Mouse (Mus musculus) MEL (cell line): ENCODE data around the gene Slc6a16.

Experiments used
- BHLHE40 ChIP-seq: IDR thresholded peaks from 2 replicates; pipeline ENCODE4 v1.6.1; 2012; ENCODE audit warnings: low read depth, mild to moderate bottlenecking, inconsistent platforms, low read length, improper control_type of control experiment, borderline replicate concordance
- CHD2 ChIP-seq: IDR thresholded peaks from 2 replicates; pipeline ENCODE4 v1.6.1; 2011; ENCODE audit warnings: low read length, improper control_type of control experiment
- CTCF ChIP-seq, 3 experiments: IDR thresholded peaks in 2 of 3; conservative IDR thresholded peaks in 1 of 3; 2 replicates each; pipeline ENCODE4 v1.5.1; 2011 to 2012; ENCODE audit warnings: low read length in 3 of 3, low read depth in 2 of 3, mild to moderate bottlenecking in 2 of 3, improper control_type of control experiment in 1 of 3, inconsistent platforms in 1 of 3, mixed read lengths in 1 of 3, moderate library complexity in 1 of 3; ENCODE audit not compliant: control insufficient read depth in 1 of 3, insufficient read depth in 1 of 3, poor library complexity in 1 of 3, severe bottlenecking in 1 of 3
- EP300 ChIP-seq, 2 experiments: IDR thresholded peaks; 2 replicates each; pipeline ENCODE4 v1.6.1; 2011; ENCODE audit warnings: improper control_type of control experiment in 2 of 2, low read length in 2 of 2, low read depth in 1 of 2, mild to moderate bottlenecking in 1 of 2
- GATA1 ChIP-seq: IDR thresholded peaks from 2 replicates; pipeline ENCODE4 v1.6.1; 2011; ENCODE audit warnings: low read depth, low read length, improper control_type of control experiment
- JUND ChIP-seq: IDR thresholded peaks from 2 replicates; pipeline ENCODE4 v1.6.1; 2011; ENCODE audit warnings: low read depth, mild to moderate bottlenecking, improper control_type of control experiment, low read length
- MAFK ChIP-seq: IDR thresholded peaks from 2 replicates; pipeline ENCODE4 v1.6.1; 2011; ENCODE audit warnings: low read depth, mild to moderate bottlenecking, low read length, improper control_type of control experiment, borderline replicate concordance
- MAX ChIP-seq: IDR thresholded peaks from 2 replicates; pipeline ENCODE4 v1.6.1; 2011; ENCODE audit warnings: low read length, improper control_type of control experiment
- NELFE ChIP-seq: IDR thresholded peaks from 2 replicates; pipeline ENCODE4 v1.6.1; 2011; ENCODE audit warnings: low read depth, low read length, improper control_type of control experiment
- POLR2A ChIP-seq, 2 experiments: IDR thresholded peaks; 2 replicates each; pipeline ENCODE4 v1.6.1; 2011 to 2012; ENCODE audit warnings: low read length in 2 of 2, mild to moderate bottlenecking in 2 of 2, control low read depth in 1 of 2, improper control_type of control experiment in 1 of 2, low read depth in 1 of 2, moderate library complexity in 1 of 2; ENCODE audit not compliant: control insufficient read depth in 1 of 2, insufficient read depth in 1 of 2, poor library complexity in 1 of 2
- ZC3H11A ChIP-seq: IDR thresholded peaks from 2 replicates; pipeline ENCODE4 v1.6.1; 2012; ENCODE audit warnings: low read depth, mild to moderate bottlenecking, inconsistent platforms, low read length, improper control_type of control experiment
- ZKSCAN1 ChIP-seq: IDR thresholded peaks from 2 replicates; pipeline ENCODE4 v1.6.1; 2012; ENCODE audit warnings: low read depth, mild to moderate bottlenecking, inconsistent platforms, low read length, improper control_type of control experiment, moderate library complexity

- TF ChIP-seq NELFE (no peak), CTCF (IDR thresholded peaks at IDR 0.05 in 2 of 3, conservative IDR thresholded peaks at IDR 0.05 in 1 of 3; ENCODE audit: control insufficient read depth in 1 of 3, insufficient read depth in 1 of 3, low read depth in 2 of 3, low read length in 3 of 3, poor library complexity in 1 of 3, severe bottlenecking in 1 of 3) (no peak), MAX (no peak), POLR2A (IDR thresholded peaks at IDR 0.05; ENCODE audit: control insufficient read depth in 1 of 2, insufficient read depth in 1 of 2, low read depth in 1 of 2, low read length in 2 of 2, poor library complexity in 1 of 2) (no peak), CHD2 (no peak), JUND (no peak), GATA1 (no peak), ZKSCAN1 (no peak), EP300 (IDR thresholded peaks at IDR 0.05; ENCODE audit: low read depth in 1 of 2, low read length in 2 of 2) (no peak), BHLHE40 (no peak), ZC3H11A (no peak), MAFK (no peak)
Measured at GRCm38 (mm10) chr7:45221680-45222079, 19.2 kb upstream of the Slc6a16 start.
